Mouse (Mus musculus): ENCODE measurements around the gene Gphn.

- TF ChIP-seq CTCF (IDR thresholded peaks at IDR 0.05; ENCODE audit: insufficient read depth, low read depth, low read length), result no peak
- TF ChIP-seq POLR2A (IDR thresholded peaks at IDR 0.05; ENCODE audit: insufficient read depth, low read depth, low read length), result no peak
Measured at GRCm38 (mm10) chr12:78639466-78639865, 413.3 kb downstream of the Gphn start.

Data from olfactory bulb, adult 2 months (tissue).